Mouse (Mus musculus) olfactory bulb, adult 2 months (tissue): ENCODE data around the gene Cblc.

Source experiments
- CTCF ChIP-seq: fragments of 200-500 bp; IDR thresholded peaks from 2 replicates; pipeline ENCODE4 v1.5.1; 2012; ENCODE audit warnings: low read depth, mild to moderate bottlenecking, low read length, moderate library complexity; ENCODE audit not compliant: insufficient read depth
- POLR2A ChIP-seq: fragments of 200-500 bp; IDR thresholded peaks from 2 replicates; pipeline ENCODE4 v1.6.1; 2012; ENCODE audit warnings: mild to moderate bottlenecking, low read depth, low read length, moderate library complexity; ENCODE audit not compliant: insufficient read depth

GRCm38 (mm10) chr7:19751070-19751383, 45.6 kb downstream of the Cblc start:
- TF ChIP-seq CTCF (no peak), POLR2A (no peak)
